Mouse (Mus musculus) lung, adult 2 months (tissue): ENCODE data around the gene Ube4b.

ENCODE experiments used
- CTCF ChIP-seq: fragments of 200-500 bp; IDR thresholded peaks from 2 replicates; pipeline ENCODE4 v1.5.1; 2011; ENCODE audit warnings: mild to moderate bottlenecking, low read length, control low read depth; ENCODE audit not compliant: insufficient read depth
- POLR2A ChIP-seq: fragments of 200-500 bp; IDR thresholded peaks from 2 replicates; pipeline ENCODE4 v1.6.1; 2011; ENCODE audit warnings: low read depth, mild to moderate bottlenecking, control low read depth, low read length, borderline replicate concordance; ENCODE audit errors: extremely low read depth

- TF ChIP-seq POLR2A (no peak), CTCF (no peak)
These were observed 21.7 kb downstream of the Ube4b start for GRCm38 (mm10) chr4:149404640-149405465.
